Mouse (Mus musculus) hindbrain, embryonic 12.5 days (tissue): ENCODE measurements around the gene Asap2. TPM values are rescaled to one million over a fixed set of nuclear protein-coding genes. Genes with fewer than 3 reads are reported as not detected.

Experiments used
- ATAC-seq: fragments of 200-750 bp; cut with Nextera tagmentation; 2 replicates; pipeline ENCODE4 v1.8.0; 2017; ENCODE audit warnings: moderate TSS enrichment; ENCODE audit not compliant: low FRiP score
- H3K27ac ChIP-seq: fragments of 300-500 bp; sonication (generic); 2 replicates; pipeline ENCODE4 v1.5.1; 2016; ENCODE audit warnings: mild to moderate bottlenecking
- H3K27me3 ChIP-seq: fragments of 300-500 bp; sonication (generic); 2 replicates; pipeline ENCODE4 v1.6.1; 2016; ENCODE audit warnings: mild to moderate bottlenecking
- H3K36me3 ChIP-seq: fragments of 300-500 bp; sonication (generic); 2 replicates; pipeline ENCODE4 v1.6.1; 2016; ENCODE audit warnings: mild to moderate bottlenecking
- H3K4me1 ChIP-seq: fragments of 300-500 bp; sonication (generic); 2 replicates; pipeline ENCODE4 v1.6.1; 2016
- H3K4me2 ChIP-seq: fragments of 300-500 bp; sonication (generic); replicated peaks from 2 replicates; pipeline ENCODE4 v1.6.1; 2016; ENCODE audit warnings: mild to moderate bottlenecking
- H3K4me3 ChIP-seq: fragments of 300-500 bp; sonication (generic); 2 replicates; pipeline ENCODE4 v1.5.1; 2016; ENCODE audit warnings: mild to moderate bottlenecking
- H3K9ac ChIP-seq: fragments of 300-500 bp; sonication (generic); 2 replicates; pipeline ENCODE4 v1.6.1; 2016; ENCODE audit warnings: mild to moderate bottlenecking, moderate library complexity
- H3K9me3 ChIP-seq: fragments of 300-500 bp; sonication (generic); replicated peaks from 2 replicates; pipeline ENCODE4 v1.6.1; 2016; ENCODE audit warnings: mild to moderate bottlenecking
- WGBS: fragments of 180-500 bp; shearing (Covaris S2); methylation state at CpG from one replicate; pipeline ENCODE4 v1.1.7; 2016; 5-methylcytosine and 5-hydroxymethylcytosine counted together
- polyA plus RNA-seq: library from polyadenylated mRNA; unstranded; fragments of >200 nt; fragmentation: Nextera tagmentation; extraction: Ambion mirVana; gene quantifications from 2 replicates; pipeline ENCODE4 v1.2.1, GENCODE M21; 2016

The Asap2 gene
- polyA plus RNA-seq, 1 experiment from 2014 or later: 18.3 TPM

GRCm38 (mm10) chr12:21177123-21177698, 187.0 kb downstream of the Asap2 start:
- Histone ChIP-seq H3K9me3 (no peaks in the 10 kb centered on the region), H3K4me3 (no peak overlapping the region), H3K27me3 (no peaks in the 10 kb centered on the region), H3K4me2 (no peak overlapping the region), H3K9ac (no peak overlapping the region), H3K27ac (no peak overlapping the region; the same call in 1 of the 2 replicates), H3K36me3 (no peaks in the 10 kb centered on the region; the same call in 1 of the 2 replicates), H3K4me1 (peaks cover 4% of the 10 kb centered on the region; the same call in 1 of the 2 replicates)
- ATAC-seq: no peak

GRCm38 (mm10) chr12:21180091-21180490, 189.8 kb downstream of the Asap2 start:
- Histone ChIP-seq H3K4me2 (no peak overlapping the region), H3K36me3 (no peaks in the 10 kb centered on the region), H3K4me3 (no peak overlapping the region), H3K9me3 (no peaks in the 10 kb centered on the region), H3K9ac (no peak overlapping the region), H3K27me3 (no peaks in the 10 kb centered on the region), H3K27ac (no peak overlapping the region), H3K4me1 (peaks cover 6% of the 10 kb centered on the region; the same call in 1 of the 2 replicates)
- no peak for ATAC-seq
- WGBS: 90% methylated on average over 6 of the region's 6 CpGs

DNA sequence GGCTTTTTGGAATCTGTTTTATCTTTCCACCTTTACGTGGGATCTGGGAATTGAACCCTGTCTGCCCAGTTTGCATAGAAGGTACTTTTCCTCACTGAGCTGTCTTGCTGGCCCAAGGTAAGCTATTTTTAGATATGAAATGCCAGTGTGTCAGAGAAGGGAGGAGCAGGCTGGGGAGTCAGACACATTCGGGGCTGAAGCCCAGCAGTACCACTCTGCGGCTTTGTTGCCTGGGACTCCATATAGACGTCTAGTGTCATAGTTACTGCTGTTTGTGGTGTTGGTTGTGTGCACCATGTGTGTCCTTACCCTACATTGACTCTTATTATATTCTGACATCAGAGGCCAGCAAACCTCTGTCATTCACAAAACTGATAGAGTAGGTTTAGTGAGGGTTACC, 192.5 kb downstream of the Asap2 start:
- no peak for ATAC-seq
- Histone ChIP-seq H3K27me3 (no peaks in the 10 kb centered on the region), H3K36me3 (no peaks in the 10 kb centered on the region), H3K4me1 (0 out of 2 replicates have a peak, but pooled peaks cover 5% of the 10 kb centered on the region), H3K4me2 (no peak overlapping the region), H3K4me3 (no peak overlapping the region), H3K9ac (no peak overlapping the region), H3K27ac (no peak overlapping the region), H3K9me3 (no peaks in the 10 kb centered on the region)
- 90% methylated on average over 4 of the region's 4 CpGs for WGBS

- ATAC-seq: no peak
- H3K27ac ChIP-seq: no peak overlapping the region
- 0 out of 2 replicates have a peak, but pooled peaks cover 5% of the 10 kb centered on the region for H3K4me1 ChIP-seq
- H3K9me3 ChIP-seq: no peaks in the 10 kb centered on the region
- H3K9ac ChIP-seq: no peak overlapping the region
- H3K4me2 ChIP-seq: no peak overlapping the region
- H3K4me3 ChIP-seq: no peak overlapping the region
- no peaks in the 10 kb centered on the region for H3K36me3 ChIP-seq
- H3K27me3 ChIP-seq: no peaks in the 10 kb centered on the region
- WGBS: 79% methylated on average over 6 of the region's 6 CpGs
Observed at GRCm38 (mm10) chr12:21183321-21183720, 193.1 kb downstream of the Asap2 start.

DNA sequence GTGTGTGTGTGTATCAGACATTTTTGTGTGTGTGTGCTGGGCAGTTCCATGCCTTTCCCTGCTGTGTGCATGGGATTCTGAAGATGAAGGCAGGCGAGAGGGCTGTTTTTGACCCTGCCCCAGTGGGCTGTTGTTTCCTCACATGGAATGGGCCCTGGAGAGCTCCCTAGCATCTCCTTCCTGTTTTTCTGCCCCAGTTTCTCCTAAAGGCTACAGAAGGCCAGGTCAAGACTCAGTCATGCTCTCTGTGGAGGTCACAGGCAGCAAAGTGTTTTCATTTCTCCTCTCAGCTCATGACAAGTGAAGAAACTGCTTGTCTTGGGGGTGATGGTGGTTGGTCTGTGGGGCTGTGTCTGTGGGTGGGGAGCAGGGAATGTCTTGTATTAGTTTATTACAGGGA, 195.9 kb downstream of the Asap2 start:
- no peak overlapping the region for H3K9ac ChIP-seq
- no peak overlapping the region for H3K4me2 ChIP-seq
- H3K9me3 ChIP-seq: no peaks in the 10 kb centered on the region
- H3K36me3 ChIP-seq: peaks cover 6% of the 10 kb centered on the region; the same call in 1 of the 2 replicates
- H3K27ac ChIP-seq: no peak overlapping the region
- no peak for ATAC-seq
- 71% methylated on average over 1 of the region's 1 CpGs for WGBS
- H3K27me3 ChIP-seq: no peaks in the 10 kb centered on the region
- 0 out of 2 replicates have a peak, but pooled peaks cover 5% of the 10 kb centered on the region for H3K4me1 ChIP-seq
- no peak overlapping the region for H3K4me3 ChIP-seq

- no peaks in the 10 kb centered on the region for H3K9me3 ChIP-seq
- WGBS: 70% methylated on average over 4 of the region's 4 CpGs
- 0 out of 2 replicates have a peak, but pooled peaks cover 5% of the 10 kb centered on the region for H3K4me1 ChIP-seq
- H3K36me3 ChIP-seq: peaks cover 6% of the 10 kb centered on the region; the same call in 1 of the 2 replicates
- H3K9ac ChIP-seq: no peak overlapping the region
- H3K27me3 ChIP-seq: no peaks in the 10 kb centered on the region
- no peak for ATAC-seq
- H3K27ac ChIP-seq: no peak overlapping the region
- no peak overlapping the region for H3K4me2 ChIP-seq
- no peak overlapping the region for H3K4me3 ChIP-seq
Observed at GRCm38 (mm10) chr12:21188880-21189279, 198.6 kb downstream of the Asap2 start.

GRCm38 (mm10) chr12:21191546-21191945, 201.3 kb downstream of the Asap2 start:
- Histone ChIP-seq H3K4me3 (no peak overlapping the region), H3K4me1 (no peaks in the 10 kb centered on the region), H3K27me3 (no peaks in the 10 kb centered on the region), H3K9ac (no peak overlapping the region), H3K9me3 (no peaks in the 10 kb centered on the region), H3K27ac (no peak overlapping the region), H3K4me2 (no peak overlapping the region), H3K36me3 (peaks cover 6% of the 10 kb centered on the region; the same call in 1 of the 2 replicates)
- 94% methylated on average over 2 of the region's 2 CpGs for WGBS
- ATAC-seq: no peak

GRCm38 (mm10) chr12:21195497-21195896, 205.2 kb downstream of the Asap2 start:
- no peak for ATAC-seq
- no peak overlapping the region for H3K9ac ChIP-seq
- H3K27me3 ChIP-seq: no peaks in the 10 kb centered on the region
- peaks cover 6% of the 10 kb centered on the region; the same call in 1 of the 2 replicates for H3K4me1 ChIP-seq
- no peaks in the 10 kb centered on the region for H3K9me3 ChIP-seq
- H3K36me3 ChIP-seq: peaks cover 9% of the 10 kb centered on the region
- no peak overlapping the region for H3K27ac ChIP-seq
- no peak overlapping the region for H3K4me2 ChIP-seq
- H3K4me3 ChIP-seq: no peak overlapping the region
- 100% methylated on average over 3 of the region's 3 CpGs for WGBS

DNA sequence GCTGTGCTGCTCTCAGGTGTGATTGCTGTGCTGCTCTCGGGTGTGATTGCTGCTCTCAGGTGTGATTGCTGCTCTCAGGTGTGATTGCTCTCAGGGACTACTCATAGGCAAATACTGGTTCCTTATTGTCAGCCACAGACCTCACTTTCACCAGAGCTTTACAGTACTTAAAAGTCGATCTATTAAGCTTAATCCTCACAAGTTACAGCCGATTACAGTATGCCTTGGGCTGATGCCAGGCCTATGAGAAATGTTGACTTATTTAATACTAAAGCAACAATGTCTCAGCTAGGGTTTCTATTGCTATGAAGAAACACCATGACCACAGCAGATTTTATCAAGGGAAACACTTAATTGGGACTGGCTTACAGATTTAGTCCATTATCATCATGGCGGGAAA, 206.2 kb downstream of the Asap2 start:
- 93% methylated on average over 4 of the region's 4 CpGs for WGBS
- ATAC-seq: no peak
- Histone ChIP-seq H3K4me3 (no peak overlapping the region), H3K4me1 (peaks cover 6% of the 10 kb centered on the region; the same call in 1 of the 2 replicates), H3K9ac (no peak overlapping the region), H3K36me3 (peaks cover 14% of the 10 kb centered on the region), H3K27ac (no peak overlapping the region), H3K27me3 (no peaks in the 10 kb centered on the region), H3K9me3 (no peaks in the 10 kb centered on the region), H3K4me2 (no peak overlapping the region)

DNA sequence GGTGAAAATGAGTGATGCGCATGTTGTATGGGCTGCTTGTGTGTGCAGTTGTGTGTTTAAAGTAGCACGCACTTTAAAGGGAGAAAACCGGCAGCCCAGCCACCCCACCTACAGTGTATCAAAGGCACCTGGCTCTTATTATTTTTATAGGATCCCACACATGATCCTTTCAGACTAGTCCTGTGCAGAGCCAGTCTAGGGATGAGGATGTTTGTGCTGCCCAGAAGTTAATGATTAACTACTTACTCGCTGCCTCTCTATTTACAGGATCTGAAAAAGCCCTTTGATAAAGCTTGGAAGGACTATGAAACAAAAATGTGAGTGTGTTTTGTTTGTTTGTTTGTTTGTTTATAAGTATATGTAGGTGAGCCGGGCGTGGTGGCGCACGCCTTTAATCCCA, 210.4 kb downstream of the Asap2 start:
- H3K27ac ChIP-seq: no peak overlapping the region
- peaks cover 19% of the 10 kb centered on the region for H3K36me3 ChIP-seq
- WGBS: 94% methylated on average over 8 of the region's 8 CpGs

GRCm38 (mm10) chr12:21201485-21202269, 211.4 kb downstream of the Asap2 start:
- H3K9me3 ChIP-seq: no peaks in the 10 kb centered on the region
- 83% methylated on average over 10 of the region's 10 CpGs for WGBS
- no peak overlapping the region for H3K9ac ChIP-seq
- ATAC-seq: no peak
- H3K4me1 ChIP-seq: peaks cover 22% of the 10 kb centered on the region
- peaks cover 30% of the 10 kb centered on the region for H3K36me3 ChIP-seq
- no peak overlapping the region for H3K4me2 ChIP-seq
- no peaks in the 10 kb centered on the region for H3K27me3 ChIP-seq
- no peak overlapping the region for H3K27ac ChIP-seq
- H3K4me3 ChIP-seq: no peak overlapping the region

More for the DNA sequence above, 210.4 kb downstream of the Asap2 start:
- Histone ChIP-seq H3K9ac (no peak overlapping the region), H3K4me3 (no peak overlapping the region), H3K4me1 (peaks cover 22% of the 10 kb centered on the region), H3K9me3 (no peaks in the 10 kb centered on the region), H3K27me3 (no peaks in the 10 kb centered on the region), H3K4me2 (no peak overlapping the region)
- no peak for ATAC-seq

DNA sequence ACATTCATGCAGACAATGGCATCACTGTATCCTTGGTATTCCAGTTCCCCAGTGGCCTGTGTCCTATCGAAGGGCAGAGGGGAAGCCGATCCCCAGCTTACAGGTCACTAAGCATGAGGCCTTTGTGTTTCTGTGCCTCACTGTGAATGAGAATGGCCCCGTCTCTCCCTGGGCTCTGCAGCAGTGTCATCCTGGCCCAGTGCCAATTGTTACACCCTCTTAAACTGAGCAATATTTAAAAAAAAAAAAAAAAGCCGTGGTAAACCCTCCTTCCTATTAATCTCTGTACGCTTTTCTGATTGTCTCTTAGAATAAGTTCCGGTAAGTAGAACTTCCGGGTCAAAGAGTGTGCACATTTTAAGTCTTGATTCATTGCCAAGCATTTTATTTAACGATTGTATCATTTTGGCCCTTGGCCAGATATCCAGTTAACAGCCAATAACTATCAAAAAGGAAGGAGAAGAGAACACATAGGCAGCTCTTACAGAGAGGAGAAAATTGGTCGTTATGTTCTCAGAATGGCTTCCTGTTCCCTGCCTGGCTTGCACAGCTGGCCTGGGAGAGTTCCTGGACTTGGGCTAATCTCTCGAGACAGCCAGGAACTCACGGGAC, 214.5 kb downstream of the Asap2 start:
- H3K4me1 ChIP-seq: peaks cover 16% of the 10 kb centered on the region
- H3K9ac ChIP-seq: no peak overlapping the region
- H3K4me3 ChIP-seq: no peak overlapping the region
- ATAC-seq: peak; percentile 68
- 43% methylated on average over 11 of the region's 11 CpGs for WGBS
- peak overlapping the region; percentile 40; the same call in 1 of the 2 replicates for H3K27ac ChIP-seq
- H3K9me3 ChIP-seq: no peaks in the 10 kb centered on the region
- H3K27me3 ChIP-seq: no peaks in the 10 kb centered on the region
- H3K4me2 ChIP-seq: no peak overlapping the region
- peaks cover 38% of the 10 kb centered on the region for H3K36me3 ChIP-seq
